Mouse (Mus musculus): ENCODE data around the gene Muc4. TPM values are rescaled to one million over a fixed set of nuclear protein-coding genes. Genes with fewer than 3 reads are reported as not detected.

The Muc4 gene
- not detected in 2 replicates for total RNA-seq (2021)
- long read RNA-seq, result 0 reads

GRCm38 (mm10) chr16:32735586-32735985, at the start of gene Muc4:
TSS of gene Muc4 (plus strand) at chr16:32735886.
- no peak for DNase-seq

GRCm38 (mm10) chr16:32685998-32686397, 49.7 kb upstream of the Muc4 start:
- DNase-seq, result no peak

- DNase-seq, result no peak
Observed at GRCm38 (mm10) chr16:32687221-32687620, 48.5 kb upstream of the Muc4 start.

- DNase-seq, result no peak
Observed at GRCm38 (mm10) chr16:32688770-32689169, 46.9 kb upstream of the Muc4 start.

GRCm38 (mm10) chr16:32689501-32689900, 46.2 kb upstream of the Muc4 start:
- DNase-seq, result peak; percentile 70

GRCm38 (mm10) chr16:32696841-32697464, 38.7 kb upstream of the Muc4 start:
- DNase-seq, result no peak

GRCm38 (mm10) chr16:32697665-32698446, 37.8 kb upstream of the Muc4 start:
- DNase-seq, result peak; percentile 47

GRCm38 (mm10) chr16:32698550-32698949, 37.1 kb upstream of the Muc4 start:
- DNase-seq, result no peak

- no peak for DNase-seq
Observed at GRCm38 (mm10) chr16:32703312-32703912, 32.3 kb upstream of the Muc4 start.

GRCm38 (mm10) chr16:32705606-32706005, 30.1 kb upstream of the Muc4 start:
- no peak for DNase-seq

- no peak for DNase-seq
Observed at GRCm38 (mm10) chr16:32707111-32707823, 28.4 kb upstream of the Muc4 start.

- DNase-seq, result no peak
Observed at GRCm38 (mm10) chr16:32707824-32708456, 27.7 kb upstream of the Muc4 start.

GRCm38 (mm10) chr16:32708457-32709033, 27.1 kb upstream of the Muc4 start:
- no peak for DNase-seq

GRCm38 (mm10) chr16:32709116-32709515, 26.6 kb upstream of the Muc4 start:
- DNase-seq, result no peak

- no peak for DNase-seq
Observed at GRCm38 (mm10) chr16:32710426-32711070, 25.1 kb upstream of the Muc4 start.

- no peak for DNase-seq
Observed at GRCm38 (mm10) chr16:32712202-32712601, 23.5 kb upstream of the Muc4 start.

- DNase-seq, result no peak
Observed at GRCm38 (mm10) chr16:32713556-32713955, 22.1 kb upstream of the Muc4 start.

GRCm38 (mm10) chr16:32715364-32715763, 20.3 kb upstream of the Muc4 start:
- DNase-seq, result peak; percentile 27

- DNase-seq, result no peak
Observed at GRCm38 (mm10) chr16:32723163-32723562, 12.5 kb upstream of the Muc4 start.

- DNase-seq, result no peak
Observed at GRCm38 (mm10) chr16:32723767-32724166, 11.9 kb upstream of the Muc4 start.

GRCm38 (mm10) chr16:32724259-32724658, 11.4 kb upstream of the Muc4 start:
- no peak for DNase-seq

All from adrenal gland, postnatal 25 days (tissue).